Mouse (Mus musculus): ENCODE data around the gene Kremen2.

DNA sequence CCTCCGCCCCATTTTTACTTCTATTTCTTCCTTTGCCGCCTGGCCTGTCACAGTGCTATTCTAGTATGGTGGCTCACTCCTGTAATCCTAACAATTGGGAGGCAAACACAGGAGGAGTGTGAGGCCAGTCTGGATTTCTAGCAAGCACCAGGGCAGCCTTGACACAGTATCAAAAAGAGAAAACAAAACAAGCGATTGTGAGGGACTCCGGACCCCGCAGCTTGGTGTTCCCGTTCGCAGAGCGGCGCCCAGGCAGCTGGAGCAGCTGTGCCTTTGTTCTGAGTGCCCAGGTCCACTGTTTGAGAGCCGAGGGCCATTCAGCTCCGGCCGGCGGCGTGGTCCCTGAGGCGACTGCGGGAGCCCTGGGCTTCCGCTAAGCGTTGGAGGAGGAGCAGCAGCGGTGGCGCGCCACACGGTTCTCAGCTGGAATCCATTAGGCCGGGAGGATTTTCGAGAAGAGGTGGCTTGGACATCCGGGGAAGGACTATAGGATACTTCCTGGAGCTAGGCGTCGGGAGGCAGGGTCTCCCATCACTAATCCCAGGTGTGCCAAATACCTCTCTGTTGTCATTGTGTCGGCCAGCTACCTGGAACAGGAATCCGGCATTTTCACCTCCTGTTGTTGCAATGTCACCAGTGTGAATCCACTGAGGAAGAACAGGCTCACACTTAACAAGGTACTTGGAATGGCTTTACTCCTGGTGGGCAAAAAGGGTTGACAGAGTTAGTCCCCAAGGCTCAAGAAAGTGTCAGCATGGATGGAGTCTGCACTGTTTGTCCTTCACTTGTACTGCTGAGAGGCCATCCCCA, 44.8 kb upstream of the Kremen2 start, which contains the start of gene Srrm2:
- TF ChIP-seq POLR2A (IDR thresholded peaks at IDR 0.05; ENCODE audit: extremely low read depth, insufficient read depth, low read length) (peak; percentile 46; the same call in 1 of the 2 replicates), CTCF (IDR thresholded peaks at IDR 0.05; ENCODE audit: extremely low read depth, insufficient read depth, low read length) (no peak)

Data from cortical plate, adult 2 months (tissue).